Mouse (Mus musculus): ENCODE measurements around the gene Tmem176b. TPM values are rescaled to one million over a fixed set of nuclear protein-coding genes. Genes with fewer than 3 reads are reported as not detected.
"Not testable (repeated sequence)": the region's sequence is repeated elsewhere in the genome, so short reads cannot be mapped to it uniquely, and the experiment has no call there.

The Tmem176b gene
- polyA plus RNA-seq (2016; fragmentation: Nextera tagmentation; extraction: Ambion mirVana): 120 and 128 TPM in 2 replicates

- Histone ChIP-seq H3K9ac (replicated peaks) (peak within 1 kb of the TSS; percentile 65), H3K4me2 (peak within 1 kb of the TSS; percentile 81), H3K36me3 (peaks cover 55% of the 10 kb centered on the region), H3K4me1 (replicated peaks) (peaks cover 38% of the 10 kb centered on the region), H3K27ac (peak within 1 kb of the TSS; percentile 88), H3K9me3 (no peaks in the 10 kb centered on the region), H3K4me3 (replicated peaks) (peak within 1 kb of the TSS; percentile 44), H3K27me3 (no peaks in the 10 kb centered on the region)
- peak; percentile 88 for ATAC-seq (ENCODE audit: insufficient number of reproducible peaks, insufficient read depth, low FRiP score, low TSS enrichment, low read depth)
- 6% methylated on average over 6 of the region's 6 CpGs for WGBS
These were observed at the start of gene Tmem176b for GRCm38 (mm10) chr6:48840973-48841625. Gene Tmem176b, minus strand, starts transcription at chr6:48841496.

GRCm38 (mm10) chr6:48876510-48877135, 35.3 kb upstream of the Tmem176b start:
- Histone ChIP-seq H3K9ac (replicated peaks) (no peak overlapping the region), H3K9me3 (no peaks in the 10 kb centered on the region), H3K27me3 (no peaks in the 10 kb centered on the region), H3K36me3 (no peaks in the 10 kb centered on the region), H3K4me2 (no peak overlapping the region), H3K27ac (no peak overlapping the region), H3K4me1 (replicated peaks) (no peaks in the 10 kb centered on the region), H3K4me3 (replicated peaks) (no peak overlapping the region)
- 53% methylated on average over 5 of the region's 5 CpGs for WGBS
- ATAC-seq (ENCODE audit: insufficient number of reproducible peaks, insufficient read depth, low FRiP score, low TSS enrichment, low read depth): no peak

DNA sequence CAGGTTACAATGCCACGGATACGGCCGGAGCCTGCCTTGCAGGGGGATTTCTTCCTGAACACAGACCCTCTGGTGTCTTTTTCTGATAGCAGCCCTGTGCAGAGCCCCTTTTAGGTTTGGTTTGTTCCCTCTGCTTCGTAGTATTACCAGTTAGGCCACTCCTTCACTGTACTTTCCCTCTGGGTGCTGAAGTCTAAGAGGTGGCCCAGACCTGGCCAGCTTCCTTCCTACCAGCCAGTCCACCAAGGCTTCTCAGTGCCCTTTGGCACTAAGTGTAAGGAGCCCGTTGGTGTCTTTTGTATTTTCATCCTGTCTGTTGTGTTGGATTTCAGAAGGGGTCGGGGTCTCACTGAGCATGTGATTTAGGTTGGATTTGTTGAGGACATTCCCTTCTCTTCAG, 34.2 kb upstream of the Tmem176b start:
- Histone ChIP-seq H3K4me3 (replicated peaks) (no peak overlapping the region), H3K9ac (replicated peaks) (no peak overlapping the region), H3K36me3 (no peaks in the 10 kb centered on the region), H3K27me3 (no peaks in the 10 kb centered on the region), H3K4me1 (replicated peaks) (no peaks in the 10 kb centered on the region), H3K4me2 (no peak overlapping the region), H3K9me3 (no peaks in the 10 kb centered on the region), H3K27ac (no peak overlapping the region)
- 87% methylated on average over 6 of the region's 6 CpGs for WGBS
- no peak for ATAC-seq (ENCODE audit: insufficient number of reproducible peaks, insufficient read depth, low FRiP score, low TSS enrichment, low read depth)

- ATAC-seq (ENCODE audit: insufficient number of reproducible peaks, insufficient read depth, low FRiP score, low TSS enrichment, low read depth): no peak
- 80% methylated on average over 4 of the region's 4 CpGs for WGBS
These were observed 33.3 kb upstream of the Tmem176b start for GRCm38 (mm10) chr6:48874576-48874975.

DNA sequence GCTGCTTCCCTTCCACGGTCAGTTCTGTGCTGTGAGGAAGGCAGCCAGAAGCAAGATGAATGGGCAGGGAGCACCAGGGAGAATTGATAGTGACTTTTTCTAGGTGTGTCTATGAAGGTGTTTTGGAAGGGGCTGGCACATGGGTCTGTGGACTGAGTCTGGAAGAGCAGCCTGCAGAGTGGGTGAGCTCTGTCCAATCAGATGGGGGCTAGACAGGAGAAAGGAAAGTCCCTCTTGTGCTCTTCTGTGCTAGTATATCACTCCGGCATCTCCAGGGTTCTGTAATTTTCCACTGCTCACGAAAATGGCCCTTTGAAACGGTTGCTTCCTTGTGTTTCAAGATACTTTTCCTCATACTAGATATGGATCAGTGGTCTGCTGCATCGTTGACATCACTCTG, 31.3 kb upstream of the Tmem176b start, which contains the start of gene Aoc1:
Aoc1 (plus strand) TSS at position 301 of the 400 bp plus-strand sequence.
- Histone ChIP-seq H3K4me1 (replicated peaks) (no peaks in the 10 kb centered on the region), H3K9ac (replicated peaks) (no peak within 1 kb of the TSS), H3K4me2 (no peak within 1 kb of the TSS), H3K36me3 (no peaks in the 10 kb centered on the region), H3K27ac (no peak within 1 kb of the TSS), H3K9me3 (no peaks in the 10 kb centered on the region), H3K4me3 (replicated peaks) (no peak within 1 kb of the TSS), H3K27me3 (no peaks in the 10 kb centered on the region; the same call in 1 of the 2 replicates)
- WGBS: 81% methylated on average over 5 of the region's 5 CpGs
- ATAC-seq (ENCODE audit: insufficient number of reproducible peaks, insufficient read depth, low FRiP score, low TSS enrichment, low read depth): no peak

More at GRCm38 (mm10) chr6:48874576-48874975, 33.3 kb upstream of the Tmem176b start:
- Histone ChIP-seq H3K27me3 (no peaks in the 10 kb centered on the region), H3K4me1 (replicated peaks) (no peaks in the 10 kb centered on the region), H3K9ac (replicated peaks) (no peak overlapping the region), H3K4me3 (replicated peaks) (no peak overlapping the region), H3K9me3 (no peaks in the 10 kb centered on the region), H3K4me2 (no peak overlapping the region), H3K36me3 (no peaks in the 10 kb centered on the region), H3K27ac (no peak overlapping the region)

- H3K9ac ChIP-seq (replicated peaks): no peak overlapping the region
- ATAC-seq (ENCODE audit: insufficient number of reproducible peaks, insufficient read depth, low FRiP score, low TSS enrichment, low read depth): no peak
- 85% methylated on average over 2 of the region's 2 CpGs for WGBS
- no peak overlapping the region for H3K4me3 ChIP-seq (replicated peaks)
- H3K27me3 ChIP-seq: no peaks in the 10 kb centered on the region; the same call in 1 of the 2 replicates
- H3K9me3 ChIP-seq: no peaks in the 10 kb centered on the region
- H3K4me1 ChIP-seq (replicated peaks): peaks cover 6% of the 10 kb centered on the region
- no peaks in the 10 kb centered on the region for H3K36me3 ChIP-seq
- H3K4me2 ChIP-seq: no peak overlapping the region
- no peak overlapping the region for H3K27ac ChIP-seq
These were observed 28.5 kb upstream of the Tmem176b start for GRCm38 (mm10) chr6:48869774-48870173.

- 72% methylated on average over 4 of the region's 4 CpGs for WGBS
- peaks cover 9% of the 10 kb centered on the region for H3K4me1 ChIP-seq (replicated peaks)
- no peak for ATAC-seq (ENCODE audit: insufficient number of reproducible peaks, insufficient read depth, low FRiP score, low TSS enrichment, low read depth)
- H3K9me3 ChIP-seq: no peaks in the 10 kb centered on the region
- no peak overlapping the region for H3K27ac ChIP-seq
- no peak overlapping the region for H3K4me3 ChIP-seq (replicated peaks)
- H3K27me3 ChIP-seq: no peaks in the 10 kb centered on the region; the same call in 1 of the 2 replicates
- H3K4me2 ChIP-seq: no peak overlapping the region
- no peak overlapping the region for H3K9ac ChIP-seq (replicated peaks)
- no peaks in the 10 kb centered on the region for H3K36me3 ChIP-seq
These were observed 25.9 kb upstream of the Tmem176b start for GRCm38 (mm10) chr6:48867158-48867557.

- not testable (repeated sequence) for ATAC-seq (ENCODE audit: insufficient number of reproducible peaks, insufficient read depth, low FRiP score, low TSS enrichment, low read depth); H3K4me1 ChIP-seq (replicated peaks); H3K4me2 ChIP-seq; H3K36me3 ChIP-seq; H3K9me3 ChIP-seq; H3K9ac ChIP-seq (replicated peaks); H3K4me3 ChIP-seq (replicated peaks); H3K27ac ChIP-seq; H3K27me3 ChIP-seq
- 14% methylated on average over 1 of the region's 1 CpGs for WGBS
These were observed 25.2 kb upstream of the Tmem176b start for GRCm38 (mm10) chr6:48866355-48866950.

GRCm38 (mm10) chr6:48865152-48865745, 24.0 kb upstream of the Tmem176b start:
- Histone ChIP-seq H3K27me3 (no peaks in the 10 kb centered on the region; the same call in 1 of the 2 replicates), H3K9ac (replicated peaks) (no peak overlapping the region), H3K4me3 (replicated peaks) (no peak overlapping the region), H3K9me3 (no peaks in the 10 kb centered on the region), H3K4me1 (replicated peaks) (peaks cover 11% of the 10 kb centered on the region), H3K4me2 (no peak overlapping the region), H3K27ac (0 out of 2 replicates have a peak overlapping the region, but pooled peaks have one; percentile 23), H3K36me3 (no peaks in the 10 kb centered on the region)
- no peak for ATAC-seq (ENCODE audit: insufficient number of reproducible peaks, insufficient read depth, low FRiP score, low TSS enrichment, low read depth)
- 59% methylated on average over 1 of the region's 1 CpGs for WGBS

GRCm38 (mm10) chr6:48864723-48865122, 23.4 kb upstream of the Tmem176b start:
- H3K27me3 ChIP-seq: no peaks in the 10 kb centered on the region; the same call in 1 of the 2 replicates
- 0 out of 2 replicates have a peak overlapping the region, but pooled peaks have one; percentile 23 for H3K27ac ChIP-seq
- no peak overlapping the region for H3K4me2 ChIP-seq
- H3K4me3 ChIP-seq (replicated peaks): no peak overlapping the region
- H3K4me1 ChIP-seq (replicated peaks): peaks cover 14% of the 10 kb centered on the region
- H3K9me3 ChIP-seq: no peaks in the 10 kb centered on the region
- 20% methylated on average over 3 of the region's 3 CpGs for WGBS
- no peak for ATAC-seq (ENCODE audit: insufficient number of reproducible peaks, insufficient read depth, low FRiP score, low TSS enrichment, low read depth)
- no peaks in the 10 kb centered on the region for H3K36me3 ChIP-seq
- no peak overlapping the region for H3K9ac ChIP-seq (replicated peaks)

- Histone ChIP-seq H3K4me2 (no peak overlapping the region), H3K9me3 (no peaks in the 10 kb centered on the region), H3K36me3 (no peaks in the 10 kb centered on the region), H3K4me1 (replicated peaks) (peaks cover 14% of the 10 kb centered on the region), H3K4me3 (replicated peaks) (no peak overlapping the region), H3K27ac (no peak overlapping the region), H3K9ac (replicated peaks) (no peak overlapping the region), H3K27me3 (no peaks in the 10 kb centered on the region; the same call in 1 of the 2 replicates)
- 43% methylated on average over 3 of the region's 3 CpGs for WGBS
- no peak for ATAC-seq (ENCODE audit: insufficient number of reproducible peaks, insufficient read depth, low FRiP score, low TSS enrichment, low read depth)
These were observed 22.9 kb upstream of the Tmem176b start for GRCm38 (mm10) chr6:48864181-48864580.
